Mouse (Mus musculus): ENCODE measurements around the gene BC052040.

- no peak for TF ChIP-seq ZC3H11A (IDR thresholded peaks at IDR 0.05; ENCODE audit: borderline replicate concordance, low read depth, low read length)
- no peak for TF ChIP-seq ZNF384 (IDR thresholded peaks at IDR 0.05; ENCODE audit: low read depth, low read length)
- no peak for TF ChIP-seq HCFC1 (IDR thresholded peaks at IDR 0.05; ENCODE audit: borderline replicate concordance, insufficient read depth, low read length)
- no peak for TF ChIP-seq MAFK (IDR thresholded peaks at IDR 0.05; ENCODE audit: insufficient read depth, low read depth, low read length)
- TF ChIP-seq CHD2 (IDR thresholded peaks at IDR 0.05; ENCODE audit: low read depth, low read length) = no peak
Measured at GRCm38 (mm10) chr2:115730502-115730901, 149.0 kb downstream of the BC052040 start.
